Mouse (Mus musculus) bone marrow macrophage, adult 2 months (primary cell): ENCODE data around the gene Calm2.

Source experiments
- CTCF ChIP-seq: IDR thresholded peaks from 2 replicates; pipeline ENCODE4 v1.5.1; 2012; ENCODE audit warnings: low read depth, mild to moderate bottlenecking, low read length, moderate library complexity
- POLR2A ChIP-seq: IDR thresholded peaks from 2 replicates; pipeline ENCODE4 v1.6.1; 2012; ENCODE audit warnings: mild to moderate bottlenecking, low read depth, low read length, borderline replicate concordance

DNA sequence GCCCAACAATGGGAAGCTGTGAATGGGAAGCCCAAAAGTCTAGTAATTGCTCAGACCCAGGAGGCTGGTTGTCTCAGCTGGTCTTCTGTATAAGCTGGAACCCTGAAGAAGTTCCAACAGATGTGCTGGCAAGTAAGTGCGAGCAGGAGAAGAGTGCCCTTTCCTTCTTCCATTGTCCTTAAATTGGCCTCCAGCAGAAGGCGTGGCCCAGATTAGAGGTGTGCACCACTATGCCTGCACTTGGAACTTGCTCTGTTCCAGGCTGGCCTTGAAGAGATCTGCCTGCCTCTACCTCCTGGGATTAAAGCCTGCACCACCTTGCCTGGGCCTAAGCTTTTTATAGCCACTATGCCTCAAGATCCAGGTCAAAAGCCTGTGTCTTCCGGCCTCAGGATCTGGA, 7.4 kb upstream of the Calm2 start:
- TF ChIP-seq CTCF (no peak), POLR2A (no peak)
